Mouse (Mus musculus): ENCODE measurements around the gene Cap2. TPM values are rescaled to one million over a fixed set of nuclear protein-coding genes. Genes with fewer than 3 reads are reported as not detected.

Gene Cap2
- polyA plus RNA-seq, 1 experiment, result not detected

GRCm38 (mm10) chr13:46545081-46545480, 43.4 kb downstream of the Cap2 start:
- Histone ChIP-seq H3K4me3 (replicated peaks) (no peak overlapping the region), H3K27me3 (ENCODE audit: control insufficient read depth) (no peaks in the 10 kb centered on the region), H3K36me3 (ENCODE audit: control insufficient read depth) (no peaks in the 10 kb centered on the region), H3K9me3 (ENCODE audit: control insufficient read depth, low read length) (no peaks in the 10 kb centered on the region), H3K4me1 (ENCODE audit: control insufficient read depth) (no peaks in the 10 kb centered on the region)
- TF ChIP-seq GATA1 (IDR thresholded peaks at IDR 0.05; ENCODE audit: low read length) (no peak), TAL1 (IDR thresholded peaks at IDR 0.05; ENCODE audit: low read length) (no peak)

GRCm38 (mm10) chr13:46546846-46547245, 45.2 kb downstream of the Cap2 start:
- H3K4me3 ChIP-seq (replicated peaks), result no peak overlapping the region
- no peaks in the 10 kb centered on the region for H3K9me3 ChIP-seq (ENCODE audit: control insufficient read depth, low read length)
- H3K4me1 ChIP-seq (ENCODE audit: control insufficient read depth), result no peaks in the 10 kb centered on the region
- H3K27me3 ChIP-seq (ENCODE audit: control insufficient read depth), result no peaks in the 10 kb centered on the region
- H3K36me3 ChIP-seq (ENCODE audit: control insufficient read depth), result no peaks in the 10 kb centered on the region
- TF ChIP-seq GATA1 (IDR thresholded peaks at IDR 0.05; ENCODE audit: low read length), result no peak
- TF ChIP-seq TAL1 (IDR thresholded peaks at IDR 0.05; ENCODE audit: low read length), result no peak

- Histone ChIP-seq H3K27me3 (ENCODE audit: control insufficient read depth) (no peaks in the 10 kb centered on the region), H3K36me3 (ENCODE audit: control insufficient read depth) (no peaks in the 10 kb centered on the region), H3K4me1 (ENCODE audit: control insufficient read depth) (no peaks in the 10 kb centered on the region), H3K4me3 (replicated peaks) (no peak overlapping the region), H3K9me3 (ENCODE audit: control insufficient read depth, low read length) (no peaks in the 10 kb centered on the region)
- TF ChIP-seq TAL1 (IDR thresholded peaks at IDR 0.05; ENCODE audit: low read length) (no peak), GATA1 (IDR thresholded peaks at IDR 0.05; ENCODE audit: low read length) (no peak)
Measured at GRCm38 (mm10) chr13:46547253-46547652, 45.6 kb downstream of the Cap2 start.

- H3K36me3 ChIP-seq (ENCODE audit: control insufficient read depth), result no peaks in the 10 kb centered on the region
- H3K4me3 ChIP-seq (replicated peaks), result no peak overlapping the region
- TF ChIP-seq GATA1 (IDR thresholded peaks at IDR 0.05; ENCODE audit: low read length), result no peak
- no peak for TF ChIP-seq TAL1 (IDR thresholded peaks at IDR 0.05; ENCODE audit: low read length)
- no peaks in the 10 kb centered on the region for H3K27me3 ChIP-seq (ENCODE audit: control insufficient read depth)
- no peaks in the 10 kb centered on the region for H3K9me3 ChIP-seq (ENCODE audit: control insufficient read depth, low read length)
- no peaks in the 10 kb centered on the region for H3K4me1 ChIP-seq (ENCODE audit: control insufficient read depth)
Measured at GRCm38 (mm10) chr13:46548132-46548531, 46.5 kb downstream of the Cap2 start.

- TF ChIP-seq TAL1 (IDR thresholded peaks at IDR 0.05; ENCODE audit: low read length), result no peak
- no peak for TF ChIP-seq GATA1 (IDR thresholded peaks at IDR 0.05; ENCODE audit: low read length)
- Histone ChIP-seq H3K4me3 (replicated peaks) (no peak overlapping the region), H3K4me1 (ENCODE audit: control insufficient read depth) (no peaks in the 10 kb centered on the region), H3K9me3 (ENCODE audit: control insufficient read depth, low read length) (no peaks in the 10 kb centered on the region), H3K27me3 (ENCODE audit: control insufficient read depth) (no peaks in the 10 kb centered on the region), H3K36me3 (ENCODE audit: control insufficient read depth) (no peaks in the 10 kb centered on the region)
Measured at GRCm38 (mm10) chr13:46548600-46549179, 47.0 kb downstream of the Cap2 start.

GRCm38 (mm10) chr13:46550627-46551026, 49.0 kb downstream of the Cap2 start:
- no peaks in the 10 kb centered on the region for H3K36me3 ChIP-seq (ENCODE audit: control insufficient read depth)
- no peaks in the 10 kb centered on the region for H3K4me1 ChIP-seq (ENCODE audit: control insufficient read depth)
- H3K4me3 ChIP-seq (replicated peaks), result no peak overlapping the region
- H3K27me3 ChIP-seq (ENCODE audit: control insufficient read depth), result no peaks in the 10 kb centered on the region
- TF ChIP-seq GATA1 (IDR thresholded peaks at IDR 0.05; ENCODE audit: low read length) (no peak), TAL1 (IDR thresholded peaks at IDR 0.05; ENCODE audit: low read length) (no peak)
- H3K9me3 ChIP-seq (ENCODE audit: control insufficient read depth, low read length), result no peaks in the 10 kb centered on the region

GRCm38 (mm10) chr13:46554736-46555135, 53.1 kb downstream of the Cap2 start:
- Histone ChIP-seq H3K36me3 (ENCODE audit: control insufficient read depth) (no peaks in the 10 kb centered on the region), H3K9me3 (ENCODE audit: control insufficient read depth, low read length) (peaks cover 4% of the 10 kb centered on the region; the same call in 1 of the 2 replicates), H3K4me3 (replicated peaks) (no peak overlapping the region), H3K27me3 (ENCODE audit: control insufficient read depth) (no peaks in the 10 kb centered on the region), H3K4me1 (ENCODE audit: control insufficient read depth) (no peaks in the 10 kb centered on the region)
- no peak for TF ChIP-seq TAL1 (IDR thresholded peaks at IDR 0.05; ENCODE audit: low read length)
- TF ChIP-seq GATA1 (IDR thresholded peaks at IDR 0.05; ENCODE audit: low read length), result no peak

- H3K36me3 ChIP-seq (ENCODE audit: control insufficient read depth), result no peaks in the 10 kb centered on the region
- TF ChIP-seq GATA1 (IDR thresholded peaks at IDR 0.05; ENCODE audit: low read length) (no peak), TAL1 (IDR thresholded peaks at IDR 0.05; ENCODE audit: low read length) (no peak)
Measured at GRCm38 (mm10) chr13:46565913-46566312, 64.3 kb downstream of the Cap2 start.

GRCm38 (mm10) chr13:46569469-46569868, 67.8 kb downstream of the Cap2 start:
- Histone ChIP-seq H3K9me3 (ENCODE audit: control insufficient read depth, low read length) (no peaks in the 10 kb centered on the region), H3K4me1 (ENCODE audit: control insufficient read depth) (no peaks in the 10 kb centered on the region), H3K27me3 (ENCODE audit: control insufficient read depth) (no peaks in the 10 kb centered on the region), H3K4me3 (replicated peaks) (no peak overlapping the region), H3K36me3 (ENCODE audit: control insufficient read depth) (no peaks in the 10 kb centered on the region)
- no peak for TF ChIP-seq TAL1 (IDR thresholded peaks at IDR 0.05; ENCODE audit: low read length)
- no peak for TF ChIP-seq GATA1 (IDR thresholded peaks at IDR 0.05; ENCODE audit: low read length)

More at GRCm38 (mm10) chr13:46565913-46566312, 64.3 kb downstream of the Cap2 start:
- H3K4me1 ChIP-seq (ENCODE audit: control insufficient read depth), result no peaks in the 10 kb centered on the region
- H3K4me3 ChIP-seq (replicated peaks), result no peak overlapping the region
- no peaks in the 10 kb centered on the region for H3K9me3 ChIP-seq (ENCODE audit: control insufficient read depth, low read length)
- H3K27me3 ChIP-seq (ENCODE audit: control insufficient read depth), result no peaks in the 10 kb centered on the region

GRCm38 (mm10) chr13:46571141-46571592, 69.5 kb downstream of the Cap2 start:
- H3K27me3 ChIP-seq (ENCODE audit: control insufficient read depth), result no peaks in the 10 kb centered on the region
- H3K4me3 ChIP-seq (replicated peaks), result no peak overlapping the region
- TF ChIP-seq GATA1 (IDR thresholded peaks at IDR 0.05; ENCODE audit: low read length), result no peak
- TF ChIP-seq TAL1 (IDR thresholded peaks at IDR 0.05; ENCODE audit: low read length), result no peak
- no peaks in the 10 kb centered on the region for H3K4me1 ChIP-seq (ENCODE audit: control insufficient read depth)
- no peaks in the 10 kb centered on the region for H3K36me3 ChIP-seq (ENCODE audit: control insufficient read depth)
- H3K9me3 ChIP-seq (ENCODE audit: control insufficient read depth, low read length), result no peaks in the 10 kb centered on the region

Measured in erythroblast, embryonic 14.5 days (primary cell).